Mouse (Mus musculus) MEL (cell line): ENCODE measurements around the gene Ankrd1. TPM values are rescaled to one million over a fixed set of nuclear protein-coding genes. Genes with fewer than 3 reads are reported as not detected.

Experiments
- DNase-seq: peaks from one replicate; pipeline ENCODE4 v3.0.0; 2011; ENCODE audit warnings: low read depth, low spot score
- H3K27ac ChIP-seq: 2 replicates; pipeline ENCODE4 v1.5.1; 2012; ENCODE audit warnings: low read depth, mild to moderate bottlenecking, control low read depth, low read length, moderate library complexity; ENCODE audit not compliant: control insufficient read depth
- H3K27me3 ChIP-seq, 2 experiments: fragments of 150-350 bp in 1 of 2; sonication (generic) in 1 of 2; 2 replicates each; pipeline ENCODE4 v1.6.1; 2012; ENCODE audit warnings: low read length in 2 of 2, mild to moderate bottlenecking in 2 of 2, improper control_type of control experiment in 1 of 2, moderate library complexity in 1 of 2; ENCODE audit not compliant: insufficient read depth in 2 of 2, control insufficient read depth in 1 of 2
- H3K36me3 ChIP-seq, 2 experiments: 2 replicates each; pipeline ENCODE4 v1.6.1; 2012 to 2014; ENCODE audit warnings: low read length in 2 of 2, improper control_type of control experiment in 1 of 2, inconsistent platforms in 1 of 2, mild to moderate bottlenecking in 1 of 2; ENCODE audit not compliant: insufficient read depth in 2 of 2, control insufficient read depth in 1 of 2
- H3K4me1 ChIP-seq, 2 experiments: fragments of 150-350 bp in 1 of 2; sonication (generic) in 1 of 2; 2 replicates each; pipeline ENCODE4 v1.6.1; 2012; ENCODE audit warnings: low read length in 2 of 2, improper control_type of control experiment in 1 of 2, mild to moderate bottlenecking in 1 of 2; ENCODE audit not compliant: insufficient read depth in 2 of 2, control insufficient read depth in 1 of 2
- H3K4me3 ChIP-seq, 2 experiments: fragments of 150-350 bp in 1 of 2; sonication (generic) in 1 of 2; 2 replicates each; pipeline ENCODE4 v1.5.1; 2012; ENCODE audit warnings: low read depth in 2 of 2, low read length in 2 of 2, mild to moderate bottlenecking in 2 of 2, moderate library complexity in 2 of 2, control low read depth in 1 of 2, improper control_type of control experiment in 1 of 2; ENCODE audit not compliant: control insufficient read depth in 1 of 2, insufficient read depth in 1 of 2
- H3K79me2 ChIP-seq: 2 replicates; pipeline ENCODE4 v1.6.1; 2012; ENCODE audit warnings: mild to moderate bottlenecking, low read length, moderate library complexity; ENCODE audit not compliant: control insufficient read depth, poor library complexity, insufficient read depth
- H3K9ac ChIP-seq: 2 replicates; pipeline ENCODE4 v1.6.1; 2012; ENCODE audit warnings: low read depth, mild to moderate bottlenecking, control low read depth, low read length, moderate library complexity; ENCODE audit not compliant: control insufficient read depth, poor library complexity, severe bottlenecking
- H3K9me3 ChIP-seq: fragments of 150-350 bp; sonication (generic); replicated peaks from 2 replicates; pipeline ENCODE4 v1.6.1; 2012; ENCODE audit warnings: mild to moderate bottlenecking, low read length, improper control_type of control experiment, moderate library complexity; ENCODE audit not compliant: insufficient read depth
- BHLHE40 ChIP-seq: IDR thresholded peaks from 2 replicates; pipeline ENCODE4 v1.6.1; 2012; ENCODE audit warnings: low read depth, mild to moderate bottlenecking, inconsistent platforms, low read length, improper control_type of control experiment, borderline replicate concordance
- CHD1 ChIP-seq: IDR thresholded peaks from 2 replicates; pipeline ENCODE4 v1.6.1; 2012; ENCODE audit warnings: low read depth, mild to moderate bottlenecking, inconsistent platforms, low read length, improper control_type of control experiment
- CTCF ChIP-seq, 3 experiments: IDR thresholded peaks in 2 of 3; conservative IDR thresholded peaks in 1 of 3; 2 replicates each; pipeline ENCODE4 v1.5.1; 2011 to 2012; ENCODE audit warnings: low read length in 3 of 3, low read depth in 2 of 3, mild to moderate bottlenecking in 2 of 3, improper control_type of control experiment in 1 of 3, inconsistent platforms in 1 of 3, mixed read lengths in 1 of 3, moderate library complexity in 1 of 3; ENCODE audit not compliant: control insufficient read depth in 1 of 3, insufficient read depth in 1 of 3, poor library complexity in 1 of 3, severe bottlenecking in 1 of 3
- E2F4 ChIP-seq: IDR thresholded peaks from 2 replicates; pipeline ENCODE4 v1.6.1; 2011; ENCODE audit warnings: low read depth, low read length, improper control_type of control experiment, borderline replicate concordance
- EP300 ChIP-seq, 2 experiments: IDR thresholded peaks; 2 replicates each; pipeline ENCODE4 v1.6.1; 2011; ENCODE audit warnings: improper control_type of control experiment in 2 of 2, low read length in 2 of 2, low read depth in 1 of 2, mild to moderate bottlenecking in 1 of 2
- ETS1 ChIP-seq: IDR thresholded peaks from 2 replicates; pipeline ENCODE4 v1.6.1; 2012; ENCODE audit warnings: low read depth, mild to moderate bottlenecking, inconsistent platforms, low read length, improper control_type of control experiment, moderate library complexity
- GABPA ChIP-seq: IDR thresholded peaks from 2 replicates; pipeline ENCODE4 v1.6.1; 2012; ENCODE audit warnings: low read depth, mild to moderate bottlenecking, inconsistent platforms, low read length, improper control_type of control experiment, moderate library complexity
- GATA1 ChIP-seq: IDR thresholded peaks from 2 replicates; pipeline ENCODE4 v1.6.1; 2011; ENCODE audit warnings: low read depth, low read length, improper control_type of control experiment
- HCFC1 ChIP-seq: IDR thresholded peaks from 2 replicates; pipeline ENCODE4 v1.6.1; 2012; ENCODE audit warnings: low read depth, mild to moderate bottlenecking, inconsistent platforms, low read length, improper control_type of control experiment, moderate library complexity
- KAT2A ChIP-seq: conservative IDR thresholded peaks from 2 replicates; pipeline ENCODE4 v1.6.1; 2012; ENCODE audit warnings: low read depth, low read length, improper control_type of control experiment, inconsistent platforms
- MAFK ChIP-seq: IDR thresholded peaks from 2 replicates; pipeline ENCODE4 v1.6.1; 2011; ENCODE audit warnings: low read depth, mild to moderate bottlenecking, low read length, improper control_type of control experiment, borderline replicate concordance
- MAX ChIP-seq: IDR thresholded peaks from 2 replicates; pipeline ENCODE4 v1.6.1; 2011; ENCODE audit warnings: low read length, improper control_type of control experiment
- MAZ ChIP-seq: IDR thresholded peaks from 2 replicates; pipeline ENCODE4 v1.6.1; 2012; ENCODE audit warnings: low read depth, mild to moderate bottlenecking, inconsistent platforms, low read length, improper control_type of control experiment
- MEF2A ChIP-seq: IDR thresholded peaks from 2 replicates; pipeline ENCODE4 v1.6.1; 2014; ENCODE audit warnings: low read depth, mild to moderate bottlenecking, inconsistent platforms, low read length, improper control_type of control experiment; ENCODE audit not compliant: poor library complexity, insufficient replicate concordance, severe bottlenecking; ENCODE audit errors: extremely low read depth
- MXI1 ChIP-seq: IDR thresholded peaks from 2 replicates; pipeline ENCODE4 v1.6.1; 2011; ENCODE audit warnings: mild to moderate bottlenecking, low read depth, low read length, improper control_type of control experiment
- MYB ChIP-seq: IDR thresholded peaks from 2 replicates; pipeline ENCODE4 v1.6.1; 2011; ENCODE audit warnings: mild to moderate bottlenecking, low read depth, low read length, improper control_type of control experiment
- NELFE ChIP-seq: IDR thresholded peaks from 2 replicates; pipeline ENCODE4 v1.6.1; 2011; ENCODE audit warnings: low read depth, low read length, improper control_type of control experiment
- POLR2A ChIP-seq, 2 experiments: IDR thresholded peaks; 2 replicates each; pipeline ENCODE4 v1.6.1; 2011 to 2012; ENCODE audit warnings: low read length in 2 of 2, mild to moderate bottlenecking in 2 of 2, control low read depth in 1 of 2, improper control_type of control experiment in 1 of 2, low read depth in 1 of 2, moderate library complexity in 1 of 2; ENCODE audit not compliant: control insufficient read depth in 1 of 2, insufficient read depth in 1 of 2, poor library complexity in 1 of 2
- POLR2AphosphoS2 ChIP-seq: IDR thresholded peaks from 2 replicates; pipeline ENCODE4 v1.6.1; 2011; ENCODE audit warnings: low read length, improper control_type of control experiment
- POLR2AphosphoS5 ChIP-seq: IDR thresholded peaks from 2 replicates; pipeline ENCODE4 v1.6.1; 2012; ENCODE audit warnings: low read depth, borderline replicate concordance, mild to moderate bottlenecking, inconsistent platforms, low read length, moderate library complexity, mixed read lengths
- RCOR1 ChIP-seq: IDR thresholded peaks from 2 replicates; pipeline ENCODE4 v1.6.1; 2012; ENCODE audit warnings: low read depth, mild to moderate bottlenecking, inconsistent platforms, low read length, improper control_type of control experiment
- SIN3A ChIP-seq: IDR thresholded peaks from 2 replicates; pipeline ENCODE4 v1.6.1; 2012; ENCODE audit warnings: low read length, improper control_type of control experiment, inconsistent platforms
- TAL1 ChIP-seq: IDR thresholded peaks from 2 replicates; pipeline ENCODE4 v1.6.1; 2012; ENCODE audit warnings: mild to moderate bottlenecking, inconsistent platforms, low read length, moderate library complexity, mixed read lengths
- TBP ChIP-seq: IDR thresholded peaks from 2 replicates; pipeline ENCODE4 v1.8.0; 2011; ENCODE audit warnings: low read depth, low read length, improper control_type of control experiment
- UBTF ChIP-seq: IDR thresholded peaks from 2 replicates; pipeline ENCODE4 v1.6.1; 2012; ENCODE audit warnings: low read depth, mild to moderate bottlenecking, inconsistent platforms, low read length, improper control_type of control experiment, moderate library complexity, borderline replicate concordance; ENCODE audit not compliant: insufficient read depth
- USF1 ChIP-seq: IDR thresholded peaks from 2 replicates; pipeline ENCODE4 v1.6.1; 2014; ENCODE audit warnings: low read depth, mild to moderate bottlenecking, inconsistent platforms, low read length, improper control_type of control experiment, moderate library complexity
- USF2 ChIP-seq, 2 experiments: IDR thresholded peaks; 2 replicates each; pipeline ENCODE4 v1.6.1; 2011 to 2012; ENCODE audit warnings: improper control_type of control experiment in 2 of 2, low read length in 2 of 2, borderline replicate concordance in 1 of 2, inconsistent platforms in 1 of 2, low read depth in 1 of 2, mild to moderate bottlenecking in 1 of 2; ENCODE audit not compliant: insufficient read depth in 1 of 2
- ZKSCAN1 ChIP-seq: IDR thresholded peaks from 2 replicates; pipeline ENCODE4 v1.6.1; 2012; ENCODE audit warnings: low read depth, mild to moderate bottlenecking, inconsistent platforms, low read length, improper control_type of control experiment, moderate library complexity
- ZMIZ1 ChIP-seq: IDR thresholded peaks from 2 replicates; pipeline ENCODE4 v1.6.1; 2012; ENCODE audit warnings: low read depth, mild to moderate bottlenecking, inconsistent platforms, low read length, improper control_type of control experiment, moderate library complexity
- ZNF384 ChIP-seq: IDR thresholded peaks from 2 replicates; pipeline ENCODE4 v1.6.1; 2012; ENCODE audit warnings: low read depth, mild to moderate bottlenecking, inconsistent platforms, low read length, improper control_type of control experiment
- polyA plus RNA-seq, 2 experiments: library from polyadenylated mRNA; stranded (reverse) in 1 of 2; unstranded in 1 of 2; fragments of >175 nt in 1 of 2; fragments of >200 nt in 1 of 2; gene quantifications; 2 replicates each; pipeline versions ENCODE4 v1.2.1 to v1.2.4; 2012; ENCODE audit warnings: low replicate concordance in 2 of 2, low read depth in 1 of 2; ENCODE audit not compliant: insufficient read length in 2 of 2, insufficient read depth in 1 of 2, missing spikeins in 1 of 2
- total RNA-seq: library from RNA; depleted of rRNA; stranded (reverse); fragments of 300-350 nt; gene quantifications from 2 replicates; pipeline ENCODE4 v1.2.3, GENCODE M21; 2012

Gene Ankrd1
- total and polyA plus RNA-seq, 3 experiments, result not detected

- no peak overlapping the region for H3K9ac ChIP-seq
- H3K9me3 ChIP-seq, result no peaks in the 10 kb centered on the region
- H3K27me3 ChIP-seq, result no peaks in the 10 kb centered on the region
- peaks cover 9% of the 10 kb centered on the region in 2 experiments for H3K36me3 ChIP-seq
- no peaks in the 10 kb centered on the region for H3K79me2 ChIP-seq
- TF ChIP-seq TBP (no peak), HCFC1 (0 out of 2 replicates have a peak, but pooled peaks have one; percentile 16), GATA1 (no peak), POLR2AphosphoS2 (no peak), ZNF384 (no peak)
- no peak overlapping the region for H3K4me3 ChIP-seq
- peaks cover 2 to 3% of the 10 kb centered on the region in 2 experiments; a peak in 3 of 4 replicates for H3K4me1 ChIP-seq
- peak overlapping the region; percentile 26; the same call in 1 of the 2 replicates for H3K27ac ChIP-seq
- peak; percentile 37 for DNase-seq
Observed at GRCm38 (mm10) chr19:36097194-36097593, 22.7 kb downstream of the Ankrd1 start.

- Histone ChIP-seq H3K27me3 (no peaks in the 10 kb centered on the region), H3K79me2 (no peaks in the 10 kb centered on the region), H3K4me3 (no peak overlapping the region), H3K36me3 (peaks cover 4 to 5% of the 10 kb centered on the region in 2 experiments; a peak in 3 of 4 replicates), H3K4me1 (0 out of 4 replicates have a peak, but pooled peaks cover 0 to 2% of the 10 kb centered on the region in 2 experiments), H3K9ac (no peak overlapping the region), H3K9me3 (no peaks in the 10 kb centered on the region), H3K27ac (no peak overlapping the region)
- peak; percentile 85 for DNase-seq
- TF ChIP-seq MAX (no peak), EP300 (IDR thresholded peaks at IDR 0.05; ENCODE audit: low read depth in 1 of 2, low read length in 2 of 2) (peak in 1 of 2 experiments; percentile 59; a peak in 2 of 4 replicates), MYB (0 out of 2 replicates have a peak, but pooled peaks have one; percentile 40), GABPA (no peak), CTCF (IDR thresholded peaks at IDR 0.05 in 2 of 3, conservative IDR thresholded peaks at IDR 0.05 in 1 of 3; ENCODE audit: control insufficient read depth in 1 of 3, insufficient read depth in 1 of 3, low read depth in 2 of 3, low read length in 3 of 3, poor library complexity in 1 of 3, severe bottlenecking in 1 of 3) (peak; percentile 22 to 83 (median 66); a peak in 4 of 6 replicates), CHD1 (no peak), RCOR1 (no peak), NELFE (no peak), POLR2AphosphoS5 (no peak), SIN3A (peak; percentile 50; the same call in 1 of the 2 replicates), POLR2A (IDR thresholded peaks at IDR 0.05; ENCODE audit: control insufficient read depth in 1 of 2, insufficient read depth in 1 of 2, low read depth in 1 of 2, low read length in 2 of 2, poor library complexity in 1 of 2) (no peak), USF2 (IDR thresholded peaks at IDR 0.05; ENCODE audit: borderline replicate concordance in 1 of 2, insufficient read depth in 1 of 2, low read depth in 1 of 2, low read length in 2 of 2) (no peak), MAFK (no peak), MXI1 (peak; percentile 41; the same call in 1 of the 2 replicates), KAT2A (no peak), ZKSCAN1 (no peak), BHLHE40 (peak; percentile 58; the same call in 1 of the 2 replicates), ZMIZ1 (no peak), ZNF384 (no peak), ETS1 (no peak), E2F4 (no peak), USF1 (no peak), TBP (0 out of 2 replicates have a peak, but pooled peaks have one; percentile 20), TAL1 (no peak), MEF2A (no peak), GATA1 (peak; percentile 56), UBTF (no peak), MAZ (no peak)
Observed at GRCm38 (mm10) chr19:36090781-36091180, 29.1 kb downstream of the Ankrd1 start.
